Mouse (Mus musculus): ENCODE results near the gene Ank. TPM values are rescaled to one million over a fixed set of nuclear protein-coding genes. Genes with fewer than 3 reads are reported as not detected.

Ank gene
- 26.1 TPM for total RNA-seq (2023)

GRCm38 (mm10) chr15:27466131-27467080 is at the start of gene Ank:
Gene Ank (plus strand): TSS chr15:27466677.

GRCm38 (mm10) chr15:27630601-27631383 is 164.3 kb downstream of the Ank start, which contains the start of gene Otulin:
Gene Otulin (minus strand): TSS chr15:27630693.

Other genes starting within 250 kb of the Ank start
- gene Otulin, start 164.0 kb downstream of the Ank start, total RNA-seq (2023): 97.2 TPM
- gene Otulinl, start 214.9 kb downstream of the Ank start, total RNA-seq (2023): 121 TPM

All from CD4-positive naive resting alpha-beta T cell, adult 76 days (primary cell).